ENCODE assay signal across 25 mouse cellular contexts in the genomic region with DNA sequence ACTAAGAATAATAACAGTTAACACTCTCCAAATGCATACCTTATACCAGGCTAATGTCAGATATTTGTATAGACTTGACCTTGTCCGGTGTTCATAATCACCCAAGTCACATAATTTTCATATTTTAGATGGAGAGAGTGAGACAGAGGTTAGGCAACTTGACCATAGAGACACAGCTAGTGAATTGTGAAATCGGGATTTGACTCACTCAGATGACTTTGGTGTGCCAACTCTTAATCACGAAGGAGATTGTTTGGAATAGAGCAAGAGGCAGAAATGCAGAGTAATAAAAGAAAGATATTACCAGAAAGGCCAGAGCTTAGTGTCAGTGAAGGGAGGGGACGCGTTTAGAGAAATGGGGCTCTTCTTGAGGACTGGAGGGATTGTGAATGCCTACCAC.
DNase-seq lines count a peak whose midpoint lies in the region; ATAC-seq and TF ChIP-seq lines count a peak whose summit lies in the region.
"Had no signal": no experiment of that assay in that cellular context is flagged by ENCODE, and none has a peak within 500 bp of the region (broad histone marks: within the 10 kb centered on the region; RNA-seq: fewer than 3 reads in every experiment).

No protein-coding gene starts in this region.

- no peaks in the 10 kb centered on the region for H3K27me3 ChIP-seq in Patski
- H3K27me3 ChIP-seq in forebrain, embryonic 15.5 days = no peaks in the 10 kb centered on the region
- H3K27me3 ChIP-seq: CH12.LX; limb, embryonic 15.5 days; liver, embryonic 15.5 days had no signal

- no peak overlapping the region for H3K9ac ChIP-seq in forebrain, embryonic 15.5 days (replicated peaks)
- H3K9ac ChIP-seq: limb, embryonic 15.5 days; liver, embryonic 15.5 days had no signal

- ATAC-seq in Patski = peak; percentile 51
- no peak for ATAC-seq in forebrain, embryonic 15.5 days (replicated peaks)
- ATAC-seq: forebrain, embryonic 14.5 days; hindbrain, postnatal 0 days; intestine, embryonic 16.5 days had no signal

- intact Hi-C loops in gastrocnemius, postnatal 36 days (cut with DNase I) = no loop called here

- 94% methylated on average over 5 of the region's 5 CpGs for WGBS in forebrain, embryonic 15.5 days

- H3K9me3 ChIP-seq in forebrain, embryonic 15.5 days = no peaks in the 10 kb centered on the region
- H3K9me3 ChIP-seq: hindbrain, embryonic 10.5 days; limb, embryonic 15.5 days; liver, embryonic 15.5 days had no signal

- H3K4me3 ChIP-seq in forebrain, embryonic 15.5 days = no peak overlapping the region
- H3K4me3 ChIP-seq: hindbrain, embryonic 10.5 days; limb, embryonic 15.5 days; liver, embryonic 15.5 days had no signal

- H3K4me1 ChIP-seq in forebrain, embryonic 15.5 days = no peaks in the 10 kb centered on the region
- H3K4me1 ChIP-seq: limb, embryonic 15.5 days; liver, embryonic 15.5 days had no signal

- POLR2A ChIA-PET in Patski (lab: Charles Lee) = no interaction called here

- peak; percentile 21 for DNase-seq in gastrocnemius, adult 18-20 months (ENCODE audit: low spot score)
- DNase-seq in gastrocnemius, postnatal 36 days = no peak
- DNase-seq in lung, postnatal 25 days (ENCODE audit: low spot score) = peak; percentile 9
- no peak for DNase-seq in lung, postnatal 14 days
- DNase-seq in Patski (ENCODE audit: low read depth, low spot score) = peak; percentile 49
- no peak for DNase-seq in ovary, postnatal 36 days (ENCODE audit: low spot score)
- DNase-seq: cerebellum, adult 18-20 months; cerebellum, postnatal 25 days; gastrocnemius, postnatal 25 days; kidney, adult 9 months; kidney, postnatal 14 days; left cerebral cortex, postnatal 4 days; lung, postnatal 4 days; thymus, adult 2 months had no signal

- in situ Hi-C loops in Patski (cut with MboI; ENCODE audit: low pct_unique_long_range_greater_than_20kb) = no loop called here

- no peaks in the 10 kb centered on the region for H3K36me3 ChIP-seq in forebrain, embryonic 15.5 days
- H3K36me3 ChIP-seq: G1E; hindbrain, embryonic 10.5 days; limb, embryonic 15.5 days; liver, embryonic 15.5 days had no signal

- H3K27ac ChIP-seq in forebrain, embryonic 15.5 days (replicated peaks) = no peak overlapping the region
- H3K27ac ChIP-seq: hindbrain, embryonic 10.5 days; hindbrain, postnatal 0 days; limb, embryonic 15.5 days; liver, embryonic 15.5 days; stomach, postnatal 0 days had no signal

- no peak for TF ChIP-seq CTCF in Patski (IDR thresholded peaks at IDR 0.05)

- CTCF ChIA-PET in Patski (lab: Charles Lee) = no interaction called here

- no peak overlapping the region for H3K4me2 ChIP-seq in forebrain, embryonic 15.5 days (replicated peaks)
- H3K4me2 ChIP-seq: heart, embryonic 11.5 days; limb, embryonic 15.5 days; liver, embryonic 15.5 days had no signal

Comparison
In these comparisons a context has a peak if more than half of its experiments do, and no peak if none do; other contexts are left out.
1. DNase-seq: peak in gastrocnemius, adult 18-20 months (single experiment), lung, postnatal 25 days (single experiment) and Patski (single experiment); none in gastrocnemius, postnatal 36 days (0 of 2), lung, postnatal 14 days (single experiment) and ovary, postnatal 36 days (single experiment).